Mouse (Mus musculus) liver, embryonic 16.5 days (tissue): ENCODE data around the gene Nthl1. TPM values are rescaled to one million over a fixed set of nuclear protein-coding genes. Genes with fewer than 3 reads are reported as not detected.
A peak's percentile ranks its signal among the peaks of the same experiment; 100 is the strongest.

Experiments
- ATAC-seq: fragments of 200-750 bp; cut with Nextera tagmentation; 2 replicates; pipeline ENCODE4 v1.8.0; 2017; ENCODE audit warnings: low read depth, mild to moderate bottlenecking, moderate number of reproducible peaks, moderate library complexity
- H3K27ac ChIP-seq: fragments of 300-500 bp; sonication (generic); 2 replicates; pipeline ENCODE4 v1.5.1; 2014; ENCODE audit warnings: mild to moderate bottlenecking, low read length
- H3K27me3 ChIP-seq: fragments of 300-500 bp; sonication (generic); 2 replicates; pipeline ENCODE4 v1.6.1; 2014; ENCODE audit warnings: low read depth, low read length, mixed read lengths; ENCODE audit not compliant: control insufficient read depth, insufficient read depth
- H3K36me3 ChIP-seq: fragments of 300-500 bp; sonication (generic); 2 replicates; pipeline ENCODE4 v1.6.1; 2014; ENCODE audit warnings: mild to moderate bottlenecking; ENCODE audit not compliant: control insufficient read depth, insufficient read depth
- H3K4me1 ChIP-seq: fragments of 300-500 bp; sonication (generic); 2 replicates; pipeline ENCODE4 v1.6.1; 2014; ENCODE audit warnings: low read depth, low read length, mixed read lengths; ENCODE audit not compliant: control insufficient read depth
- H3K4me2 ChIP-seq: fragments of 300-500 bp; sonication (generic); 2 replicates; pipeline ENCODE4 v1.6.1; 2014; ENCODE audit warnings: low read depth, low read length, mixed read lengths
- H3K4me3 ChIP-seq: fragments of 300-500 bp; sonication (generic); 2 replicates; pipeline ENCODE4 v1.5.1; 2014; ENCODE audit warnings: low read depth, mild to moderate bottlenecking, low read length
- H3K9ac ChIP-seq: fragments of 300-500 bp; sonication (generic); 2 replicates; pipeline ENCODE4 v1.6.1; 2014; ENCODE audit warnings: low read depth, low read length
- H3K9me3 ChIP-seq: fragments of 300-500 bp; sonication (generic); replicated peaks from 2 replicates; pipeline ENCODE4 v1.6.1; 2016; ENCODE audit warnings: low read length; ENCODE audit not compliant: control insufficient read depth
- WGBS: fragments of 180-500 bp; shearing (Covaris S2); extraction: QIAGEN DNeasy Blood & Tissue Kit; methylation state at CpG from one replicate; pipeline ENCODE4 v1.1.7; 2014; ENCODE audit not compliant: insufficient replicate concordance; 5-methylcytosine and 5-hydroxymethylcytosine counted together
- polyA plus RNA-seq: library from polyadenylated mRNA; unstranded; fragments of >200 nt; fragmentation: Nextera tagmentation; extraction: Ambion mirVana; gene quantifications from 2 replicates; pipeline ENCODE4 v1.2.1, GENCODE M21; 2015

Gene Nthl1
- polyA plus RNA-seq, 1 experiment from 2014 or later: 5.9 TPM

DNA sequence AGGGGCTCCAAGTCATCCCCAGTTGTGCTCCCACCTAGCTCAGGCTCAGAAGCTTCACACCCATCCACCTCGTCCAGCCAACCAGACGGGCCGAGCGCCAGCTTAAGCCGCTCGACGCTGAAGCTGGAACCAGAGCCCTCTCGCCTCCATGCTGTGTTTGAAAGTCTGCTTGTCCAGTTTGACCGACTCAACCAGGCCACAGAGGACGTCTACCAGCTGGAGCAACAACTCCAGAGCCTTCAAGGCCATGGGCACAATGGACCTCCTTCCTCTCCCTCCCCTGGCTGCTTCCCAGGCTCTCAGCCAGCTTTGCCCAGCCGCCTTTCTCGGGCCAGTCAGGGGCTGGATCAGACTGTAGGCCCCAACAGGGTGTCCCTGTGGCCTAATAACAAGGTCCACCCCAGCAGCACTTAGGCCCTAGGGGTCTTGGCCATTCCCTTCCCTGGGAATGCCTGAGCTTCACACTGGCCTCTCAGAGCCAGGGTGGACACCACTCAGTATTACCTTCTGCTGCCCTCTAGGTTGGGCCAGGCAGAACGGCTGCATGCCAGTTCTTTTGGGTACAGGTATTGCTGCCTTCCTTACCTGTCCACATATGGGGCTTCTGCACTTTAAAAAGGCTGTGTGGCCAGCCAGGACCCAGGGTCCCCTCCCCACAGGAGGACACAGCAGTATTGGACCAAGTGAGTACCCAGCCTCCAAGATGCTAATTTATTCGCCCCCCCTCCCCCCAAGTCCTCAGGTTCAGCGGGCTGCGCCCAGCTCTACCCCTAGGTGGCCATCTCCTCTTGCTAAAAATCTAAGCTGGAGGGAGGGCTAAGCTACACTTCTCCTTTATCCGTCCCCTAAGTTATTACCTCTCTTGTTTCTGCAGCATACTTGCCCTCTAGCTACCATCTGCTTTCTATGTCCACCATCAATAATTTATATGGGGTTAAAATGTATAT, 37.1 kb upstream of the Nthl1 start:
- H3K27me3 ChIP-seq: no peaks in the 10 kb centered on the region
- H3K4me3 ChIP-seq: no peak overlapping the region
- peaks cover 20% of the 10 kb centered on the region for H3K36me3 ChIP-seq
- H3K9ac ChIP-seq: no peak overlapping the region
- H3K27ac ChIP-seq: no peak overlapping the region
- H3K4me2 ChIP-seq: no peak overlapping the region
- no peak; the same call in 1 of the 2 replicates for ATAC-seq
- H3K9me3 ChIP-seq: no peaks in the 10 kb centered on the region
- WGBS: 76% methylated on average over 17 of the region's 17 CpGs
- no peaks in the 10 kb centered on the region for H3K4me1 ChIP-seq

DNA sequence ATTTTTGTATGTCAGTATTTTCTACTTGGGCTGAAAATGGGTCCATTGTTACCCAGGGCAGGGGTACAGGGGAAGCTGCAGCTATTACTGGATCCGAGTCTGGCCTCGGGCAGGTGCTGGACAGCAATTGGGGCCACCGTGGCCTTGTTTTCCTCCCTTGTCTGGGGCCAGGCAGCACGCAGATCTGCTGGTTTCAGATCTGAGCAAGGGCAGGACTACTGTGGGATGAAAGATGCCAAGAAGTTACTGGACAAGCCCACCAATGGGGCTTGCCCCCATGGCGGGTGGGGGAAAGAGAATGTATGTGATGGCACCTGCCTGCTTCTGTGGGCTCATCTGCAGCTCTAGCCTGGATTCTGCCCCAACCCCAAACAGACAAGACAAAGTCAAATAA, 36.4 kb upstream of the Nthl1 start:
- no peak overlapping the region for H3K27ac ChIP-seq
- H3K4me2 ChIP-seq: no peak overlapping the region
- no peak overlapping the region for H3K9ac ChIP-seq
- no peak for ATAC-seq
- H3K9me3 ChIP-seq: no peaks in the 10 kb centered on the region
- H3K27me3 ChIP-seq: no peaks in the 10 kb centered on the region
- H3K4me1 ChIP-seq: no peaks in the 10 kb centered on the region
- WGBS: 64% methylated on average over 5 of the region's 5 CpGs
- H3K4me3 ChIP-seq: no peak overlapping the region
- peaks cover 20% of the 10 kb centered on the region for H3K36me3 ChIP-seq

DNA sequence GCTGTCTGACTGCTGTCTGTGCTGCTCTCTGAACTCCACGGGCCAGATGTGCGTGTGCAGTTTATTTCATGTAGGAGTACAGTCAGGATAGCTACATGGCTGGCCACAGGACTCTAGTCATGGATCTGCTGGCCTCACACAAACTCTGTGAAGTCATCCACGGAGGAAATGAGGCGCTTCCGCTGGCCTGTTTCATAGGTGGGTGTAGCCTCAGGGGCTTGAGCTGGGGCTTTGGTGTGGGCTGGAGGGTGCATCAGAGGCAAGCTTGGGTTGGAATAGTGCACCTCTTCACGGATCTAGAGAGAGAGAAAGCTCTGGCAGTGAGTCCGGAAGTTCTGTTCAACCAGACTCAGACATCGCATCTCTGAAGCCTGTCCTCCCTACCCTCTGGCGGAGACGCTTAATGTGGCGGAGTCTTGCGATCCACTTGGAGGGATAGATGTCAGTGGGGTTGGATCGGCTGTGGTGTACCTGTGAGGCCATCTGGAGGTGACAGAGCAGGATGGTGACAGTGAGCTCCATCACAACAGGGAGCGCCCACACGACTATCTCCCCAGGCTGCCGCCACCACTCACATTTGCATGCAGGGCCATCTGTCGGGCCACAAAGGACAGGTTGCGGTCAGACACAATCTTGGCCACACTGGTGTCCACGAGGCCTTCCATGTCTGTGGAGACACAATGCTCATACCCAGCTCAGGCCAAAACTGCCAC, 35.9 kb upstream of the Nthl1 start:
- ATAC-seq: no peak
- Histone ChIP-seq H3K27me3 (no peaks in the 10 kb centered on the region), H3K9ac (no peak overlapping the region), H3K4me2 (no peak overlapping the region), H3K4me3 (no peak overlapping the region), H3K36me3 (peaks cover 20% of the 10 kb centered on the region), H3K4me1 (no peaks in the 10 kb centered on the region), H3K27ac (no peak overlapping the region), H3K9me3 (no peaks in the 10 kb centered on the region)
- WGBS: 83% methylated on average over 19 of the region's 19 CpGs

DNA sequence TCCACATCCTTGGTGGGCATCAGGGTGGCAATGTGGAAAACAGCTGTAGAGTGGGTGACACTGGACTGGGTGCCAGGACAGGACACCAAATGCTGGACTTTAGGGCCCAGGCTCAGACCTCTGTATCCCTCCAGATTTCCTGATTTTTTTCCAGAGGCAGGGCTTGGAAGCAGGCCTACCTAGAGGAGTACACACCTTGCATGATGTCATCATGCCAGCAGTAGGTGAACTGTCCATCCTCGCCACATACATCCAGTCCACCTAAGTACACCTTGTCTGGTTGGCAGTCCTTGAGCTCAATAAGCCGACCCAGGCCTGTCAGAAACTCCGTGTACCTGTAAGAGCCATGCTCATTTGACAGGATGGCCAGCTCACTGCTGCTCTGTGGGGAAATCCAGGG, 34.5 kb upstream of the Nthl1 start:
- no peaks in the 10 kb centered on the region for H3K4me1 ChIP-seq
- no peak overlapping the region for H3K4me2 ChIP-seq
- ATAC-seq: no peak
- no peak overlapping the region for H3K9ac ChIP-seq
- no peak overlapping the region for H3K4me3 ChIP-seq
- H3K9me3 ChIP-seq: no peaks in the 10 kb centered on the region
- 79% methylated on average over 3 of the region's 3 CpGs for WGBS
- H3K27ac ChIP-seq: no peak overlapping the region
- H3K36me3 ChIP-seq: peaks cover 27% of the 10 kb centered on the region
- H3K27me3 ChIP-seq: no peaks in the 10 kb centered on the region

DNA sequence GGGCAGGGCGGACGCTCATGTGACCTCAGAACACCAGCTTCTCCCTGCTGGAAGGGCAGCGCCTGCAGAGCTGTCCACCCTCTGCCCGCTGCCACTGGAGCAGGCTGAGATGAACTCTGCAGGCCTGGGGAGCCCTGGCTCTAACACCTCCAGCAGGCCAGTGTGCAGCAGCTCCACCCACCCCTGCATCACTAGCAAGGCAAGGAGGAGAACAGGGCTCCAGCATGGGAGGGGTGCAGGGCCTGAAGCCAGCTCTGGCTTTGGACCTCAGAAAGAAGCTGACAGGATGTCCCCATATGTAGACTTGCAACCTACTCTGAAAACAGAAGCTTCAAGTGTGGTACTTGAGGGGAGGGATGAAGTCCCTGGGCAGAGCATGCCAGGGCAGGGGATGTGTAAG, 32.0 kb upstream of the Nthl1 start:
- Histone ChIP-seq H3K27me3 (no peaks in the 10 kb centered on the region), H3K9ac (no peak overlapping the region), H3K27ac (no peak overlapping the region), H3K4me2 (no peak overlapping the region), H3K36me3 (peaks cover 26% of the 10 kb centered on the region), H3K9me3 (no peaks in the 10 kb centered on the region), H3K4me1 (peaks cover 6% of the 10 kb centered on the region), H3K4me3 (no peak overlapping the region)
- ATAC-seq: no peak
- WGBS: 79% methylated on average over 4 of the region's 4 CpGs

DNA sequence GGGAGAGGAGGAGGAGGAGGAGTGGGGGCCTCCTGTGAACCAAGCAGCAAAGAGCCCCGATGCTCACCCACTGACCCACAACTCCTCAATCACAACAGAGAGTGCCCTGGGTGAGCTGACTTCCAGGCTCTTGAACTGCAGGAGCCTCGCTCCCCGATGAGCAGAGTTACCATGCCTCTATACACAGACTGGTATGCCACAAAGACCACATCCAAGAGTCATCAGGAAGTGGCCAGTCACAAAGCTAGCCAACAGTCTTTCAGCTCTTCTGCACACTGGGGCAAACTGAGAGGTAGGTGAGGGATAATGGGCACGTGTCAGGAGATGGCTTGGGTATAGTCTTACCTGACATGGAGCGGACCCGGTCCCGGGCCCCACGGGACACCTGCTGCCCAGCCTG, 28.5 kb upstream of the Nthl1 start:
- 68% methylated on average over 8 of the region's 8 CpGs for WGBS
- no peak for ATAC-seq
- Histone ChIP-seq H3K4me3 (no peak overlapping the region), H3K4me2 (no peak overlapping the region), H3K9ac (no peak overlapping the region), H3K27me3 (no peaks in the 10 kb centered on the region), H3K27ac (no peak overlapping the region), H3K36me3 (peaks cover 8% of the 10 kb centered on the region), H3K9me3 (no peaks in the 10 kb centered on the region), H3K4me1 (peaks cover 27% of the 10 kb centered on the region)

DNA sequence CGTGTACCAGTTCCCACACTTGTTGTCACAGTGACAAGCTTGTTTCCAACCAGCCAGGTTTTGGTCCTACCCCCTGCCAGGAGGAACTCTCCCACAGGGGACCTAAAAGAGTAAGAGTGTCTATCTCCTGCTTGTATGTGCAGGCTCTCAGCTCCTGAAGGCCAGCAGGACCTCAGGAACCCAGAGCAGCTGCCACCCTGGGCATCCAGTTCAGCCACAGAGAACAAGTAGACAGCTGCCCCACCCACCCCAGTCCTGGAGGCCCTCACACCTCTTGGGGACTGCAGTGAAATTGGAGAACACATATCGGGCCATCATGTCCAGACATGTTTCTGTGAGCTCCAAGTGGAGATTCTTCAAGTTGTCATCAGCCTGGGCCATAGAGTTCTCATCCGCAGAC, 27.9 kb upstream of the Nthl1 start:
- ATAC-seq: no peak
- Histone ChIP-seq H3K9me3 (no peaks in the 10 kb centered on the region), H3K4me1 (peaks cover 32% of the 10 kb centered on the region), H3K9ac (no peak overlapping the region), H3K27ac (no peak overlapping the region), H3K27me3 (no peaks in the 10 kb centered on the region), H3K4me2 (no peak overlapping the region), H3K4me3 (no peak overlapping the region), H3K36me3 (peaks cover 8% of the 10 kb centered on the region)
- WGBS: 85% methylated on average over 3 of the region's 3 CpGs

DNA sequence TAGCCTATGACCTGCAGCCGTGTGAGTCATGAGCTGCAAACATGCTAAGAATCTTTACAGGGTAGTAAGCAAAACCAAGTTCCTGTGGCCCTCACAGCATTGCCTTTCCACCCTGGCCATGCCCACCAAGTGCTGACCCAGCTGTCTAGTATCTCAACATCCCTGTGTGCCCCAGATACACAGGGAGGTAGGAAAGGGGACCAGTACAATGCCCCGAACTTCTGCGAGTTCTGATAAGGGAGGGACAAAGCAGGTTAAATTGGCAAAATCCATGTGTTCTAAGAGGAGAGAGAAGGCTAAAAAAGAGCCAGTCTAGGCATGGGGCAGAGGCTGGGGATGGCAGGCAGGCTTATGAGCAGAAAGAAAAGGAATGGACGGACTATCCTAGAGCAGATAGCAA, 24.1 kb upstream of the Nthl1 start:
- H3K9me3 ChIP-seq: no peaks in the 10 kb centered on the region
- peak overlapping the region; percentile 6 for H3K4me2 ChIP-seq
- H3K4me1 ChIP-seq: peaks cover 48% of the 10 kb centered on the region
- H3K27me3 ChIP-seq: no peaks in the 10 kb centered on the region
- H3K27ac ChIP-seq: peak overlapping the region; percentile 71
- H3K9ac ChIP-seq: no peak overlapping the region
- ATAC-seq: peak; percentile 68
- H3K4me3 ChIP-seq: no peak overlapping the region
- WGBS: 35% methylated on average over 4 of the region's 4 CpGs
- H3K36me3 ChIP-seq: peaks cover under 1% of the 10 kb centered on the region

DNA sequence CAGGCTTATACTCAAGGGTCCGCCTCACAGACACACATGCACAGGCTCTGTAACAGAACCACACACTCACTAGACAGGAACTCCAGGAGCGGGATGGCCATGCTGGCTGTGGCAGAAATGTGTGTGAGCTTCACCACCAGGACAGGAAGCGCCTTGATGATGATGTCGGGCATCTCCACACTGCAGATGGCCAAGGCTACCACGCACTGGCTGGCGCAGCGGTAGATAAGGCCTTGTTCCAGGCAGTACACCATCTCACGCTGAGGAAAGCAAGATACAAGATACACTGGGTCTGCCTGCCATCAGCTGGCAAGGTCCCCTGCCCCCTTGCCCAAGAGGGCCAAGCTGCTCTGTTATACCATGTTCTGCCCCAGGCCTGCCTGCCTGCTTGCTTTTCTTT, 23.6 kb upstream of the Nthl1 start:
- Histone ChIP-seq H3K9me3 (no peaks in the 10 kb centered on the region), H3K4me2 (peak overlapping the region; percentile 6), H3K4me1 (peaks cover 48% of the 10 kb centered on the region), H3K27ac (peak overlapping the region; percentile 71), H3K4me3 (no peak overlapping the region), H3K27me3 (no peaks in the 10 kb centered on the region), H3K36me3 (peaks cover 4% of the 10 kb centered on the region), H3K9ac (peak overlapping the region; percentile 39)
- WGBS: 26% methylated on average over 8 of the region's 8 CpGs
- peak; percentile 89 for ATAC-seq
